Mouse (Mus musculus) stomach, postnatal 0 days (tissue): ENCODE data around the gene Hist2h4.

Experiments
- CTCF ChIP-seq: IDR thresholded peaks from 2 replicates; pipeline ENCODE4 v1.5.1; 2016; ENCODE audit warnings: antibody characterized with exemption, low read depth, mild to moderate bottlenecking, moderate library complexity
- EP300 ChIP-seq: optimal IDR thresholded peaks from 2 replicates; pipeline ENCODE3; 2016; ENCODE audit warnings: antibody characterized with exemption

- TF ChIP-seq CTCF (no peak), EP300 (no peak)
Measured at GRCm38 (mm10) chr3:96293368-96293767, 30.3 kb upstream of the Hist2h4 start.
